Mouse (Mus musculus): ENCODE data around the gene Grwd1. TPM values are rescaled to one million over a fixed set of nuclear protein-coding genes. Genes with fewer than 3 reads are reported as not detected.

Grwd1 gene
- polyA plus RNA-seq, 1 experiment from 2014 or later = 45.8 TPM

GRCm38 (mm10) chr7:45850661-45851060 lies 19.9 kb upstream of the Grwd1 start:
- no peak overlapping the region for H3K4me2 ChIP-seq (ENCODE audit: low read length)
- no peaks in the 10 kb centered on the region for H3K9me3 ChIP-seq (replicated peaks; ENCODE audit: control insufficient read depth, low read length, poor library complexity, severe bottlenecking)
- H3K4me3 ChIP-seq (ENCODE audit: low read depth, low read length) = no peak overlapping the region
- no peak for ATAC-seq
- no peak overlapping the region for H3K9ac ChIP-seq (ENCODE audit: low read depth, low read length)
- no peak overlapping the region for H3K27ac ChIP-seq (ENCODE audit: low read length)
- H3K4me1 ChIP-seq (ENCODE audit: control insufficient read depth, insufficient read depth, low read length) = no peaks in the 10 kb centered on the region
- WGBS = 84% methylated on average over 3 of the region's 3 CpGs
- no peaks in the 10 kb centered on the region for H3K27me3 ChIP-seq (ENCODE audit: control insufficient read depth, insufficient read depth, low read depth, low read length)
- H3K36me3 ChIP-seq (ENCODE audit: control insufficient read depth, insufficient read depth, low read length) = no peaks in the 10 kb centered on the region

- Histone ChIP-seq H3K9ac (ENCODE audit: low read depth, low read length) (0 out of 2 replicates have a peak overlapping the region, but pooled peaks have one; percentile 31), H3K27ac (ENCODE audit: low read length) (no peak overlapping the region), H3K27me3 (ENCODE audit: control insufficient read depth, insufficient read depth, low read depth, low read length) (no peaks in the 10 kb centered on the region), H3K4me1 (ENCODE audit: control insufficient read depth, insufficient read depth, low read length) (no peaks in the 10 kb centered on the region), H3K4me3 (ENCODE audit: low read depth, low read length) (no peak overlapping the region), H3K36me3 (ENCODE audit: control insufficient read depth, insufficient read depth, low read length) (0 out of 2 replicates have a peak, but pooled peaks cover 3% of the 10 kb centered on the region), H3K4me2 (ENCODE audit: low read length) (no peak overlapping the region), H3K9me3 (replicated peaks; ENCODE audit: control insufficient read depth, low read length, poor library complexity, severe bottlenecking) (no peaks in the 10 kb centered on the region)
- WGBS = 11% methylated on average over 6 of the region's 6 CpGs
- no peak for ATAC-seq
Observed at GRCm38 (mm10) chr7:45848447-45849027, 17.8 kb upstream of the Grwd1 start.

GRCm38 (mm10) chr7:45842950-45843744 lies 12.4 kb upstream of the Grwd1 start:
- Histone ChIP-seq H3K27me3 (ENCODE audit: control insufficient read depth, insufficient read depth, low read depth, low read length) (peaks cover 4% of the 10 kb centered on the region; the same call in 1 of the 2 replicates), H3K36me3 (ENCODE audit: control insufficient read depth, insufficient read depth, low read length) (peaks cover 7% of the 10 kb centered on the region; the same call in 1 of the 2 replicates), H3K9me3 (replicated peaks; ENCODE audit: control insufficient read depth, low read length, poor library complexity, severe bottlenecking) (no peaks in the 10 kb centered on the region), H3K9ac (ENCODE audit: low read depth, low read length) (no peak overlapping the region), H3K4me1 (ENCODE audit: control insufficient read depth, insufficient read depth, low read length) (no peaks in the 10 kb centered on the region), H3K27ac (ENCODE audit: low read length) (no peak overlapping the region), H3K4me2 (ENCODE audit: low read length) (no peak overlapping the region), H3K4me3 (ENCODE audit: low read depth, low read length) (no peak overlapping the region)
- ATAC-seq = no peak
- 84% methylated on average over 10 of the region's 10 CpGs for whole genome bisulfite sequencing

GRCm38 (mm10) chr7:45833924-45834323 lies 3.2 kb upstream of the Grwd1 start:
- Histone ChIP-seq H3K4me2 (ENCODE audit: low read length) (peak overlapping the region; percentile 42), H3K4me1 (ENCODE audit: control insufficient read depth, insufficient read depth, low read length) (peaks cover 20% of the 10 kb centered on the region), H3K27me3 (ENCODE audit: control insufficient read depth, insufficient read depth, low read depth, low read length) (peaks cover 49% of the 10 kb centered on the region), H3K9ac (ENCODE audit: low read depth, low read length) (0 out of 2 replicates have a peak overlapping the region, but pooled peaks have one; percentile 30), H3K36me3 (ENCODE audit: control insufficient read depth, insufficient read depth, low read length) (peaks cover 3% of the 10 kb centered on the region), H3K27ac (ENCODE audit: low read length) (no peak overlapping the region), H3K9me3 (replicated peaks; ENCODE audit: control insufficient read depth, low read length, poor library complexity, severe bottlenecking) (0 out of 2 replicates have a peak, but pooled peaks cover 2% of the 10 kb centered on the region), H3K4me3 (ENCODE audit: low read depth, low read length) (peak overlapping the region; percentile 35)
- ATAC-seq = no peak
- 10% methylated on average over 16 of the region's 31 CpGs for WGBS

- under 1% methylated on average over 79 of the region's 86 CpGs for WGBS
- peak overlapping the region; percentile 30; the same call in 1 of the 2 replicates for H3K9ac ChIP-seq (ENCODE audit: low read depth, low read length)
Observed at GRCm38 (mm10) chr7:45833148-45833790, 2.5 kb upstream of the Grwd1 start.

GRCm38 (mm10) chr7:45832428-45832827 lies 1.7 kb upstream of the Grwd1 start:
- H3K9me3 ChIP-seq (replicated peaks; ENCODE audit: control insufficient read depth, low read length, poor library complexity, severe bottlenecking) = 0 out of 2 replicates have a peak, but pooled peaks cover 2% of the 10 kb centered on the region
- WGBS = 8% methylated on average over 30 of the region's 30 CpGs
- no peak overlapping the region for H3K9ac ChIP-seq (ENCODE audit: low read depth, low read length)
- no peak overlapping the region for H3K27ac ChIP-seq (ENCODE audit: low read length)
- ATAC-seq = no peak
- peak overlapping the region; percentile 42 for H3K4me2 ChIP-seq (ENCODE audit: low read length)
- peak overlapping the region; percentile 35 for H3K4me3 ChIP-seq (ENCODE audit: low read depth, low read length)
- peaks cover 20% of the 10 kb centered on the region for H3K4me1 ChIP-seq (ENCODE audit: control insufficient read depth, insufficient read depth, low read length)
- H3K27me3 ChIP-seq (ENCODE audit: control insufficient read depth, insufficient read depth, low read depth, low read length) = peaks cover 49% of the 10 kb centered on the region
- peaks cover 5% of the 10 kb centered on the region for H3K36me3 ChIP-seq (ENCODE audit: control insufficient read depth, insufficient read depth, low read length)

More at GRCm38 (mm10) chr7:45833148-45833790, 2.5 kb upstream of the Grwd1 start:
- H3K36me3 ChIP-seq (ENCODE audit: control insufficient read depth, insufficient read depth, low read length) = peaks cover 3% of the 10 kb centered on the region
- 0 out of 2 replicates have a peak, but pooled peaks cover 2% of the 10 kb centered on the region for H3K9me3 ChIP-seq (replicated peaks; ENCODE audit: control insufficient read depth, low read length, poor library complexity, severe bottlenecking)
- H3K27me3 ChIP-seq (ENCODE audit: control insufficient read depth, insufficient read depth, low read depth, low read length) = peaks cover 49% of the 10 kb centered on the region
- H3K4me3 ChIP-seq (ENCODE audit: low read depth, low read length) = peak overlapping the region; percentile 35
- peak overlapping the region; percentile 42 for H3K4me2 ChIP-seq (ENCODE audit: low read length)
- peaks cover 20% of the 10 kb centered on the region for H3K4me1 ChIP-seq (ENCODE audit: control insufficient read depth, insufficient read depth, low read length)
- ATAC-seq = no peak
- H3K27ac ChIP-seq (ENCODE audit: low read length) = no peak overlapping the region

GRCm38 (mm10) chr7:45831128-45831525 lies 383 bp upstream of the Grwd1 start:
- WGBS = 21% methylated on average over 5 of the region's 5 CpGs
- H3K9me3 ChIP-seq (replicated peaks; ENCODE audit: control insufficient read depth, low read length, poor library complexity, severe bottlenecking) = no peaks in the 10 kb centered on the region
- ATAC-seq = peak; percentile 41
- H3K4me3 ChIP-seq (ENCODE audit: low read depth, low read length) = peak overlapping the region; percentile 93
- peaks cover 12% of the 10 kb centered on the region for H3K36me3 ChIP-seq (ENCODE audit: control insufficient read depth, insufficient read depth, low read length)
- H3K27ac ChIP-seq (ENCODE audit: low read length) = peak overlapping the region; percentile 77
- peaks cover 44% of the 10 kb centered on the region for H3K27me3 ChIP-seq (ENCODE audit: control insufficient read depth, insufficient read depth, low read depth, low read length)
- peak overlapping the region; percentile 68 for H3K9ac ChIP-seq (ENCODE audit: low read depth, low read length)
- peaks cover 20% of the 10 kb centered on the region for H3K4me1 ChIP-seq (ENCODE audit: control insufficient read depth, insufficient read depth, low read length)
- peak overlapping the region; percentile 93 for H3K4me2 ChIP-seq (ENCODE audit: low read length)

GRCm38 (mm10) chr7:45826631-45827030 lies 4.1 kb downstream of the Grwd1 start:
- WGBS = 94% methylated on average over 7 of the region's 7 CpGs
- Histone ChIP-seq H3K27ac (ENCODE audit: low read length) (no peak overlapping the region), H3K4me3 (ENCODE audit: low read depth, low read length) (no peak overlapping the region), H3K9me3 (replicated peaks; ENCODE audit: control insufficient read depth, low read length, poor library complexity, severe bottlenecking) (no peaks in the 10 kb centered on the region), H3K4me1 (ENCODE audit: control insufficient read depth, insufficient read depth, low read length) (peaks cover 12% of the 10 kb centered on the region), H3K4me2 (ENCODE audit: low read length) (no peak overlapping the region), H3K9ac (ENCODE audit: low read depth, low read length) (no peak overlapping the region), H3K36me3 (ENCODE audit: control insufficient read depth, insufficient read depth, low read length) (peaks cover 22% of the 10 kb centered on the region), H3K27me3 (ENCODE audit: control insufficient read depth, insufficient read depth, low read depth, low read length) (0 out of 2 replicates have a peak, but pooled peaks cover 2% of the 10 kb centered on the region)
- ATAC-seq = no peak

All from midbrain, embryonic 16.5 days (tissue).